Mouse (Mus musculus) forebrain, embryonic 10.5 days (tissue): ENCODE measurements around the gene Hlx. TPM values are rescaled to one million over a fixed set of nuclear protein-coding genes. Genes with fewer than 3 reads are reported as not detected.

Experiments
- DNase-seq: peaks from one replicate; pipeline ENCODE4 v3.0.0-alpha.2; 2017; ENCODE audit warnings: low spot score; ENCODE audit errors: extremely low spot score
- H3K27ac ChIP-seq: fragments of 300-500 bp; sonication (generic); 2 replicates; pipeline ENCODE4 v1.5.1; 2016; ENCODE audit warnings: mild to moderate bottlenecking
- H3K27me3 ChIP-seq: fragments of 300-500 bp; sonication (generic); 2 replicates; pipeline ENCODE4 v1.6.1; 2016; ENCODE audit warnings: mild to moderate bottlenecking; ENCODE audit not compliant: poor library complexity, severe bottlenecking
- H3K36me3 ChIP-seq: fragments of 300-500 bp; sonication (generic); replicated peaks from 2 replicates; pipeline ENCODE4 v1.6.1; 2016; ENCODE audit warnings: mild to moderate bottlenecking, moderate library complexity
- H3K4me1 ChIP-seq: fragments of 300-500 bp; sonication (generic); 2 replicates; pipeline ENCODE4 v1.6.1; 2016
- H3K4me3 ChIP-seq: fragments of 300-500 bp; sonication (generic); 2 replicates; pipeline ENCODE4 v1.5.1; 2016; ENCODE audit warnings: mild to moderate bottlenecking, moderate library complexity
- H3K9me3 ChIP-seq: fragments of 300-500 bp; sonication (generic); 2 replicates; pipeline ENCODE4 v1.6.1; 2016; ENCODE audit warnings: mild to moderate bottlenecking, moderate library complexity
- WGBS: fragments of 180-500 bp; shearing (Covaris S2); methylation state at CpG from one replicate; pipeline ENCODE4 v1.1.7; 2016; 5-methylcytosine and 5-hydroxymethylcytosine counted together
- polyA plus RNA-seq: library from polyadenylated mRNA; unstranded; fragments of >200 nt; fragmentation: Nextera tagmentation; extraction: Ambion mirVana; gene quantifications from 2 replicates; pipeline ENCODE4 v1.2.1, GENCODE M21; 2016

The Hlx gene
- polyA plus RNA-seq: 3.2 and 3.3 TPM in 2 replicates

GRCm38 (mm10) chr1:184732556-184733049 is at the start of gene Hlx:
Gene Hlx (minus strand): TSS chr1:184732619.
- Histone ChIP-seq H3K4me1 (peaks cover 22% of the 10 kb centered on the region), H3K27ac (peak within 1 kb of the TSS; percentile 69), H3K36me3 (no peaks in the 10 kb centered on the region), H3K4me3 (peak within 1 kb of the TSS; percentile 63), H3K9me3 (no peaks in the 10 kb centered on the region), H3K27me3 (peaks cover 99% of the 10 kb centered on the region)
- under 1% methylated on average over 32 of the region's 32 CpGs for WGBS
- peak; percentile 84 for DNase-seq

DNA sequence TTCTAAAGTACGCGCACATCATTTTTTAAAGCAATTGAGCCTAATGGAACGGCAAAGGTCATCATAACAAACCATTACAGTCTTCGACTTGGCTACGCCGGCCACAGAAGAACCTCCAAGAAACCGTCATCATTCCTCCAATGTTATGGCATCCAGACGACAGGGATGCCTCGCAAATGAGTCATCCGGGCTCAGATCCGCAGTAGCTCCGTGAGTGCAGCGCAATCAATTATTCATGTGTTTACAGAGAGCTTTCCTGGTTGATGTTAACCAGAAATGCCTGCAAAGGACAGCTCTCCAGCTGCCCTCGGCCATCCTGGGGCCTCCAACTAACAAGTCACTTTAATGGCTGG is 49.7 kb upstream of the Hlx start:
- Histone ChIP-seq H3K27me3 (no peaks in the 10 kb centered on the region), H3K4me3 (no peak overlapping the region), H3K4me1 (peaks cover 1% of the 10 kb centered on the region), H3K9me3 (no peaks in the 10 kb centered on the region), H3K36me3 (no peaks in the 10 kb centered on the region), H3K27ac (no peak overlapping the region)
- WGBS: 88% methylated on average over 14 of the region's 14 CpGs
- DNase-seq: no peak

DNA sequence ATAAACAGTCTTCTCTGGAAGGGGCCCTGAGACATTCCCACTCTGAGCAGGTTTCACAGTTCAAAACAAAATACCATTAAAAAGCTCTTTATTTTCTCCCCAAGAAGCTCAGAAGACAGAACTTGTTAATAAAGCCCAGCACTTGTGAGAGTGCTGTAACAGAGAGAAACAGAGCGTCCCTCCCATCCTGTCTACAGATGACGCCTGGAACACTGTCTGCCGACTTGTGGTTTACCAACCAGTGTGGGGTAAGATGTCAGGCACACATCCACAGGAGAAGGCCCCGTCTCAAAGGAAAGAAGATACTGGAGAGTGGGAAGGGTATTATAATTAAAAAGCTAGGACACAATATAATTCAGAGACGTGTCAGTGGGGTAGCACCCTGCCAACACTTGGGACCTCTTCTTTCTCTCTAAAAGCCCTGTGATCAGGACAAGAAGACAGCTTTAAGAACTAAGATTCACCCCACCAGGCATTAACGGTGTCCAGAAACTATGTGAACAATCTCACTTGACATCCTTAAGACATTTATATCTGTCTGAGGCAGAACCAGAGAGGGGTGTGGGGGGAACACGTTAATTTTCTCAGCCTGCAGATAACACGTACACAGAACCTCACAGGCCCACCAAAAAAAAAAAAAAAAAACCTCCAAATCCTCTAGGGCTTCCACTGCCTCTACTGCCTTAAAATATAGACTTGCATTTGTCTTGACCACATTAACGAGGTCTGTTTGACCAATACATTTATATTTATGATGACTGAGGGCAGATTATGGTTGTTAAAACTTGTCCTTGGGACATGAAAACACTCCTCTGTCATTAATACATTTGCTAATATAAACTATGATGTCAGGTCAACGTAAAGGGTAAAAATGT is 49.1 kb upstream of the Hlx start:
- WGBS: 85% methylated on average over 10 of the region's 10 CpGs
- no peaks in the 10 kb centered on the region for H3K9me3 ChIP-seq
- 0 out of 2 replicates have a peak, but pooled peaks cover 2% of the 10 kb centered on the region for H3K27me3 ChIP-seq
- no peak for DNase-seq
- H3K36me3 ChIP-seq: no peaks in the 10 kb centered on the region
- H3K4me1 ChIP-seq: peaks cover 4% of the 10 kb centered on the region
- no peak overlapping the region for H3K4me3 ChIP-seq
- H3K27ac ChIP-seq: no peak overlapping the region

- 95% methylated on average over 6 of the region's 6 CpGs for WGBS
- Histone ChIP-seq H3K27ac (no peak overlapping the region), H3K4me3 (no peak overlapping the region), H3K27me3 (0 out of 2 replicates have a peak, but pooled peaks cover 5% of the 10 kb centered on the region), H3K9me3 (no peaks in the 10 kb centered on the region), H3K36me3 (no peaks in the 10 kb centered on the region), H3K4me1 (peaks cover 4% of the 10 kb centered on the region)
- DNase-seq: no peak
Observed at GRCm38 (mm10) chr1:184778157-184778556, 45.7 kb upstream of the Hlx start.

GRCm38 (mm10) chr1:184777061-184777795 is 44.8 kb upstream of the Hlx start:
- no peak overlapping the region for H3K4me3 ChIP-seq
- DNase-seq: no peak
- WGBS: 30% methylated on average over 22 of the region's 22 CpGs
- H3K27me3 ChIP-seq: 0 out of 2 replicates have a peak, but pooled peaks cover 5% of the 10 kb centered on the region
- peaks cover 4% of the 10 kb centered on the region for H3K4me1 ChIP-seq
- H3K27ac ChIP-seq: no peak overlapping the region
- no peaks in the 10 kb centered on the region for H3K9me3 ChIP-seq
- H3K36me3 ChIP-seq: no peaks in the 10 kb centered on the region

DNA sequence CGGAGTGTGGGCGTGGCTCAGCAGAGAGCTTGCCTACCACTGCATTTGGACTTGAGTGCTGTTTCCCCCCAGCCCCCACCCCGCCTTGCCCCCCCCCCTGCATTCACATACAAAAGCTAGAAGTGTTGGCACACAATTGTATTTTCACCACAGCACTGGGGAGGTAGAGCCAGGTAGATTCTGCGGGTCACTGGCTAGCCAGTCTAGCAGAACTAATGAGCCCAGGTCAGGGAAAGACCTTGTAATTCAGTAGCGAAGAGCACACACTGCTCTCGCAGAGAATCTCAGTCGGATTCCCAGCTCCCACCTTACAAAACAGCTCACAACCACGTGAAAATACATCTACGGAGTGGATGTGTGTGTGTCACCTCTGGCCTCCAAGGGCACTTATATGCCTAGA is 42.9 kb upstream of the Hlx start:
- DNase-seq: no peak
- Histone ChIP-seq H3K27me3 (peaks cover 17% of the 10 kb centered on the region), H3K36me3 (no peaks in the 10 kb centered on the region), H3K9me3 (no peaks in the 10 kb centered on the region), H3K27ac (no peak overlapping the region), H3K4me1 (peaks cover 13% of the 10 kb centered on the region), H3K4me3 (no peak overlapping the region)
- WGBS: 56% methylated on average over 9 of the region's 9 CpGs

GRCm38 (mm10) chr1:184771891-184772249 is 39.5 kb upstream of the Hlx start:
- H3K4me3 ChIP-seq: peak overlapping the region; percentile 24
- H3K36me3 ChIP-seq: no peaks in the 10 kb centered on the region
- H3K27ac ChIP-seq: no peak overlapping the region
- WGBS: 13% methylated on average over 9 of the region's 9 CpGs
- H3K4me1 ChIP-seq: peaks cover 10% of the 10 kb centered on the region
- DNase-seq: no peak
- no peaks in the 10 kb centered on the region for H3K9me3 ChIP-seq
- peaks cover 19% of the 10 kb centered on the region for H3K27me3 ChIP-seq

DNA sequence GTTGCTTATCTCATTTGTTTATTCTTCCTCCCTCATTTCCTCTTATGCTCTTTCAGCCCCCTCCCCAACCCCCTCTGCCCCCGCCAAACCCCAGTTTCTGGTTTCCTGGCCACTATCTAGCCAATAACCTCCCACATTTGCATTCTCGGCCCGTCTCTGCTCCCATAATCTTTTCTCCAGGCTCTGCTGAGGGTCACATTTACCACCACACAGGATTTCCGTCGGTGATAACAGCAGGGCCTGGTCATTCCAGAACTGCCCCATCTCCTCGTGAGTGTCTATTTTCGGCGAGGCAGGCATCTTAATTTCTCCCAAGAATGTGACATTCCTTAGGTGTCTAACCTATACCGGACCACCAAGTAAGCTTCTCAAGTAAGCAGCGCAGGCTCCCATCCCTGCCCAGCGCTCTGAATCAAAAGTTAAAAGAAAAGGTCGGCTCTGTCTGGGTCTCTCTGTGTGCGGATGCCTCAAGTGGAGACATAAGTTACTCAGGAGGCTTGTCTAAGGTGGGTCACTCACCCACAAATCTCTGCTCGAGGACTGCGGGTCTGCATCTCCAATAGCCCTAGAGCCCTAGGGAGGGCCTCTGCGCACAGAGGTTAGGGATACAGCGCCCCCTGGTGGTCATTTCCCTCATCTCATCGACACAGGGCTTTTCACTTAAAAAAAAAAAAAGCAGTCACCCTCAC is 38.9 kb upstream of the Hlx start:
- Histone ChIP-seq H3K27me3 (peaks cover 15% of the 10 kb centered on the region), H3K36me3 (no peaks in the 10 kb centered on the region), H3K4me1 (peaks cover 10% of the 10 kb centered on the region), H3K27ac (no peak overlapping the region), H3K4me3 (peak overlapping the region; percentile 24; the same call in 1 of the 2 replicates), H3K9me3 (no peaks in the 10 kb centered on the region)
- WGBS: 27% methylated on average over 18 of the region's 18 CpGs
- DNase-seq: peak; percentile 80

- no peak for DNase-seq
- H3K4me3 ChIP-seq: no peak overlapping the region
- H3K27ac ChIP-seq: no peak overlapping the region
- H3K9me3 ChIP-seq: no peaks in the 10 kb centered on the region
- H3K4me1 ChIP-seq: no peaks in the 10 kb centered on the region
- WGBS: 52% methylated on average over 3 of the region's 3 CpGs
- H3K27me3 ChIP-seq: no peaks in the 10 kb centered on the region
- H3K36me3 ChIP-seq: no peaks in the 10 kb centered on the region
Observed at GRCm38 (mm10) chr1:184763866-184764265, 31.4 kb upstream of the Hlx start.

DNA sequence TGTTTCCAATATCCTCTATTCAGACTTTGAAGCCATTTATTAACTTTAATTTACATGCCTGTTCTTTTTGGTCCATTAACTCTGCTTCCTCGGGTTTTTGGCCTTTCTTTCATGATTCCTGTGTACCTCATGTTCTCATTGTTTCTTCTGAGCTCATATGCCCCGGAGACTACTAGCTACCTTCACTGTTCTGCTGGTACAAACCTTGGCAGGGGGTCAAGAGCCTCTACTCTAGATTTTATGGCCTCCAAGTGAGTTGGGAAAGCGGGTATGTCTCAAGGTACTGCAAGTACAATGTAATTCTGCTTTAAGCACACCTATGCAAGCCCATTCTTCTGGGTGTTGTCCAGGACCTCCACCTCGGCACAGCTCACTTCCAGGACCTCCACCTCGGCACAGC is 30.5 kb upstream of the Hlx start:
- WGBS: 81% methylated on average over 5 of the region's 5 CpGs

DNA sequence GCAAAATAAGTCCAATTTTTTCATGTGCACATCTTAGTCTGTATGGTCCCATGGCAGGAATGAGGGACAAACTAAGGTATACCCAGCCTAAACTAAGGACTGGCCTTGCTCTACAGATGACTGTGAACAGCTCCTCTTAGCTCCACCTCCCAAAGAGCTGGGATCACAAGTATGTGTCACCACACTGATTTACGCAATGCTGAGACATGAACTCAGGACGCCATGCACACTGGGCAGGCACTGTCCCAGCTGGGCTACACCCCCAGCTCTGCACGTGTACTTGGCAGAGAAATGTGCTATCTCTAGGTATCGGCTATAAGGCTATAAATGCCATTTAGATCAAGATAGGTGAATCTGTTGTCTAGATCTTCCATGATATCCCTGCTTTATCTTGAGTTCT is 29.6 kb upstream of the Hlx start:
- Histone ChIP-seq H3K9me3 (no peaks in the 10 kb centered on the region), H3K27ac (no peak overlapping the region), H3K27me3 (no peaks in the 10 kb centered on the region), H3K4me1 (no peaks in the 10 kb centered on the region), H3K36me3 (no peaks in the 10 kb centered on the region), H3K4me3 (no peak overlapping the region)
- no peak for DNase-seq
- WGBS: 85% methylated on average over 4 of the region's 4 CpGs

More for the DNA sequence above, 30.5 kb upstream of the Hlx start:
- DNase-seq: no peak
- H3K27me3 ChIP-seq: no peaks in the 10 kb centered on the region
- no peaks in the 10 kb centered on the region for H3K9me3 ChIP-seq
- H3K27ac ChIP-seq: no peak overlapping the region
- no peaks in the 10 kb centered on the region for H3K4me1 ChIP-seq
- H3K4me3 ChIP-seq: no peak overlapping the region
- no peaks in the 10 kb centered on the region for H3K36me3 ChIP-seq

- 96% methylated on average over 5 of the region's 5 CpGs for WGBS
- Histone ChIP-seq H3K27ac (no peak overlapping the region), H3K4me3 (no peak overlapping the region), H3K36me3 (no peaks in the 10 kb centered on the region), H3K4me1 (peaks cover 7% of the 10 kb centered on the region), H3K9me3 (no peaks in the 10 kb centered on the region), H3K27me3 (no peaks in the 10 kb centered on the region)
- no peak for DNase-seq
Observed at GRCm38 (mm10) chr1:184752671-184753070, 20.3 kb upstream of the Hlx start.
